Mouse (Mus musculus): ENCODE results near the gene Dcbld1.
A peak's percentile ranks its signal among the peaks of the same experiment; 100 is the strongest.

Dcbld1 gene

GRCm38 (mm10) chr10:52233301-52233968 lies at the start of gene Dcbld1:
Gene Dcbld1 (plus strand): TSS chr10:52233619.
- DNase-seq: peak; percentile 84

GRCm38 (mm10) chr10:52185900-52186299 lies 47.5 kb upstream of the Dcbld1 start:
- no peak for DNase-seq

DNA sequence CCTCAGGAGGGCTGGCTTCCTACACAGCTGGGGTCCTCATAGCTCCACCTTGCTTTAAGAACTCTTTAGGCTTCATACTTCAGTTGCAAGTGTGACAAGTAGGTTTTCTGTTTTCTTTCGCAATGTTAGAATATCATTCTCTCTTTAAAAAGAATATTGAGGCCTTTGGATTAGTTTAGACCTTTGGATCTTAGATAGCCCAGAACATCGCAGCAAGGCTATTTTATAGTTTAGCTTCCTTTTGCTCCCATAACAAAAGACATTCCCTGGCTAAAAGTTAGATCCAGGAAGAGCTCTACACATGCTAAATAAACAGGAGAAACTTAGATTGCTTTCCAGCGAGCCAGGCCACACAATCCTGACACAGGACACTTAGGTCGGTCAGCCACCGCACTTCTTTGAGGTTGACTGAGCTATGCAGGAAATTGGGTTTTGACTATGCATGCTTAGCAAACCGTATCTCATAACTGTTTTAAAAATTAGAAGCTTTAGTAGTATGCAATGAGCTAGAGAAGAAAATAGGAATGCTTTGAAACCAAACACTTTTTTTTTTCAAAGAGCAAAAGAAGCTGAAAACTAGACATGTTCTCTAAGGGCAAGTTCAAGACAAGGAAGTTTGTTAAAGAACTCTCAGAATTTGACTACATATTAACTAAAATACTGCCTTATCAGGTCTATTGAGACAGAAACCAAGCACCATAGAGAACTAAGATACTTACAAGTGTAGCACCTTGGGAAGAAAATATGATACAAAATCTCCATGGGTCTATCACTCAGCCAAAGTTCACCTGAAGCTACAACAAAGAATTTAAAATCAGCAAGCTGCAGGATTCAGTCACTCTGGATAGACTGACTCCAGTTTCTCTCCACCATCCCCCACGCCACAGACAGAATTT lies 38.2 kb upstream of the Dcbld1 start, which contains the start of gene Ros1:
TSS of gene Ros1 (minus strand) at position 288 of the 896 bp plus-strand sequence.
- no peak for DNase-seq

- no peak for DNase-seq
Measured at GRCm38 (mm10) chr10:52204006-52204405, 29.4 kb upstream of the Dcbld1 start.

DNA sequence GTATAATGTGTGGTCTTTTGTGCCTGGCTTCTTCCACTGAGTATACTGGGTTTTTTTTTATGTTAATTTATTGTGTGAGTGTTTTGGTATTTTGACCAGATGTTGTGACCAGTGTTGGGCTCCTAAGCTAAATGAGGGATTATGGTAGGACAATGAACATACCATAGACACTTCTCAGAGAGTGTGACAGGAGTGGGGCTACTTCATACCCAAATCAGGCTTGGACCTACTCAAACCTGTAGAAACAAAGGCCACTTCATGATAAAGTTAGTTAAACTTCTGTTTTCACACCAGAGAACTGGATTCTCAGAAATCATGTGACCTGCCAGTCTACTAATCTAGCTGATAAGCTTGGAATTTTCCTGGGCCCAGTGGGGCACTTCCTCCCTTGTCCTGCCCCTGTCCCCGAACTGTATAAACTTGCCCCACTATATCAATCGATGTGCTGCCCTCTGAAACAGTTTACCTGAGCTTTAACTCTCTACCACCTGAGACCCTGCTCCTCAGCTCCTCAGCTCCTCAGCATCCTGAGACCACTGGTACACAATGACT lies 18.1 kb upstream of the Dcbld1 start:
- DNase-seq: no peak

GRCm38 (mm10) chr10:52216797-52217563 lies 16.4 kb upstream of the Dcbld1 start:
- DNase-seq: peak; percentile 69

DNA sequence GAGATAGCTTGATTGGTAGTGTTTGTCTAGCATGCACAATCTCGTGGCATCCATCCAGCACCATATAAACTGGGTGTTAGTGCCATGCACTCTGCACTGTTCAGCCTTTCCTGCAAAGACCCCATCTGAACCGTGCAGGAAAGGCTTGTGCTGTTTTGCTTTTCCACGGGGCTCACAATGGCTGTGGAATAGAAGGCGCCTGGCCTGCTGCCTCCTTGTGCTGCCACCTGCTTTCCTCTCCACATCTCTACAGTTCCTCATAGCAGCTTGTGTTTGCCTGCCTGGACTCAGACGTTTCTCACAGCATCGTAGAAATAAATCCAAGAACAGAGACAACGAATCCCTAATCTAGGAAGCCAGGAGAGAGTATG lies 15.9 kb upstream of the Dcbld1 start:
- DNase-seq: no peak

DNA sequence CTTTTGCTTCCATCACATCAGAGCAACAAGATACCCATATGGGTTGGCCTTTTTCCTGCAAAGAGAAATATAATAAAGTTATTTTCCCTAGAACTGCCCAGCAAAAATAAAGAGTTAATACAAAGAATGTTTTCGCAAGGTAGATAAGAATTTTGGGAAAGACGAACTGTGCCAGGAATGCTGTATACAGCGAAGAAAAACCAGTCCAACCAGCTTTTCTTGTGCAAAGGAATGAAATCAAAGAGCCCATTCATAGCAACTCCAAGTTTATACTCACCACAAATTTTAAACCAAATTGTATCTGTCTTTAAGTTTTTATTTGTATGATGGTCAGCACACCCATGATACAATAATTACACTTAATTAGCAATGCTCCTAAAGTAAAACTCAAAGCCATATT lies 13.8 kb upstream of the Dcbld1 start:
- no peak for DNase-seq

DNA sequence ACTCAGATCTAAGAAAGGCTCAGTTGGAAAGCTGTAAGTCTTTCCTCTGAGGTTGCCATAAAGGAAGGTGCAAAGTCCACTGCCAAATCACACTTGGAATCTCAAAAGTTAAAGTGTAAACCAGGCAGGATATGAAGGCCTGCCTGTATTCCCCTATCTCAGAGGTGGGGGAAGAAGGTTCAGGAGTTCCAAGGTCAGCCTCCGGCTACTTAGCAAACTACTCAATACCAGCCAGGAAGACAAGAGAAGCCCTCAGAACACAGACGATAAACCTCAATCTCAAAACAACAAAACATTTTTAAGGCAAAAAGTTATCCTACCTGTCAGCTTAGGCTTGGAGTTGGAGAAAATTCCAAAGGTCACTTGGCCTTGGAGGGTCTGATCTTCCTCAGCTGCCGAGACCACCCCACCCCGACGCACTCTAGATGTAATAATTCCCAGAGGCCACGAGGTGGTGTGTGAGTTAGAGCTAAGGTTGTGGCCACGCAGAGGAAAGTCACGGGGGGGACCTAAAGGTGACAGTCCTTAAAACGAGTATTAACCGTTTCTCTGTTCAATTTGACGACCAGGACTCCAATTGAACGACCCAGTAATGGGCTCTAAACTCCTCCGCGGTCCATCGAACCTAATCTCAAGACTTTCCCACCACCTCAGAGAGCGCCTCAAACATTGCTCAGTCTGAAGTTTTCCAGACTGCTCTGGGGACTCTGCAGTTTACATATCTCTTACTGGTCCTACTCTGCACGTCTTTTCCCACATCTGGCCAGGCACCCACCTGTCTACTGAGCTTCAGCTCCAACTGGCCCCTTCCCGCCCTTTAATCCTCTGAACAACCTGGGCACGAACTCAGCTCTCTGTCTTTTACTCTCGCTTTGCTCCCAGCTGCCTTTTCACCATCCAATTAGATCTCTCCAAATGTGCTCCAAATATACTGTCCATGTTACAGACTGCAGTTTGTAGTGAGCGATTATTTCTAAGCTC lies 933 bp upstream of the Dcbld1 start:
- peak; percentile 60 for DNase-seq

- peak; percentile 68 for DNase-seq
Measured at GRCm38 (mm10) chr10:52233969-52234653, 692 bp downstream of the Dcbld1 start.

GRCm38 (mm10) chr10:52234654-52234981 lies 1.2 kb downstream of the Dcbld1 start:
- DNase-seq: peak; percentile 10

DNA sequence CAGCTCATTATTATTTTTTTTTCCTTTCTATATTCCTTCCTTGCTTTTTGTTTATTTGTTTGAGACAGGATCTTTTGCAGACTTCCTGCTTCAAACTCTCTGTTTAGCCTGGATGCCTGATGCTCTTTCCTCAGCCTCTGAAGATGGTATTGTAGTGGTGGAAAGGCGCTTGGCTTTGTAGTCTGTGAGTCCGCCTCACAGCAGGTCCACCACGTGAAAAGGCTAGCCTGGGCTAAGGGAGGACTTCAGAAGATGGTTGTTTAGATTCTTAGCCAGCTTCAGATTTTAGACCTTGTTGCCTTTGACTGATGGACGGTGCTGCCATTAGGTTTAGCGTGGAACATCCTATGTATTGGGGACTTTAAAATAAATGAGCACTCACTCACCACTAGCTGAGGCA lies 2.0 kb downstream of the Dcbld1 start:
- DNase-seq: no peak

DNA sequence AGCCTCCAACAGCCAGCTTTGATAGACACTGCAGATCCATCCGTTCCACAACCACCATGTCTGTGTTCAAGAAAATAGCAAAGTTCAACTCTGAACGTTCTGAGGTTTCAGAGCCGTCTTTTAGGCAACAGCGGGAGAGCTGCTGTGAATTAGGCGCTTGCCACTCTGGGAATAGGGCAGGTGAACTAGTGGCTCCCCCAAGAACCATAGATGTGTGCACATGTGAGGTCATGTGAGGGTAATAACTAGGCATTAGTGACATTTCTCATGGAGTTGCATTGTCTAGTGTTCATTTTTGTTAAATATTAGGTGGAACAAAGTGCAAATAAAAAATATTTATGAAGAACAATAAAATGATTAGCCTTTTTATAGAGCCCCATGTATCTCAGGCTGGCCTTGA lies 8.6 kb downstream of the Dcbld1 start:
- no peak for DNase-seq

- no peak for DNase-seq
Measured at GRCm38 (mm10) chr10:52242680-52243323, 9.4 kb downstream of the Dcbld1 start.

- no peak for DNase-seq
Measured at GRCm38 (mm10) chr10:52246207-52246606, 12.8 kb downstream of the Dcbld1 start.

DNA sequence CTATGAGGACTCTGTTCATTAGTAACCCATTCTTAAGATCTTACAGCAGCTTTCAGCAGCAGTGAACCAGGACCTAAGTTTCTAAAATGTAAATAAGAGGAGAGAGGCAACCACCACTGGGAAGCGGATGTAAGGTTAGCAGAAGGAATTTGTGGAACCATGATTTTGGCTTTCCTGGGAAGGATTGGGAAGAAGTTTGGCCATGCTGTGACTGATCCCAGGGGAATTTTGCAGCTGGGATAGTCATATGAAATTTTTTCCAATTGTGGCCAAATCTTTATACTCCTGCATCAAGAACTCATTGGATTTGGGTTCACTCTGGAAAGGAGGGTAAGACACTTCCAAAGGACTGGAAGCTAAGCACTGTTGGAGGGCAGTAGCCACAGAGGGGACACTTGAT lies 18.8 kb downstream of the Dcbld1 start:
- DNase-seq: no peak

- no peak for DNase-seq
Measured at GRCm38 (mm10) chr10:52253426-52253825, 20.0 kb downstream of the Dcbld1 start.

DNA sequence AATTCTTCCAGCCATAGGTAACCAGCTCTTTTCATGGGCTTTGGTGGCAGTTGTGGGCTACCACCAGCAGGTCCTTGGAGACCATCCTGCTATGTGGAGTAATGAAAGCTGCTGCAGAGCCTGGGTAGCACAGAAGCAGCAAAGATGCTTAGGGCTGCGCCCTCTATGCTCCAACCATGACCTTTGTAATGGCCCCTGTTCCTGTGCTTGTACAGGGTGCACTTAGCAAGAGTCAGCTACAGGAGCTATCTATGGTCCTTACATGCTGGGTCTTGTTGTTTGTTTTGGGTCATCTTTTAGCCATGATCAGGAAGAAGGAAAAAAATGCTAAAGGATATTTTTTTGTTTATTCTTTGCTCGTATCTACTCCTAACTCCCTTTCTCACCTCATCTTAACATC lies 24.3 kb downstream of the Dcbld1 start:
- no peak for DNase-seq

DNA sequence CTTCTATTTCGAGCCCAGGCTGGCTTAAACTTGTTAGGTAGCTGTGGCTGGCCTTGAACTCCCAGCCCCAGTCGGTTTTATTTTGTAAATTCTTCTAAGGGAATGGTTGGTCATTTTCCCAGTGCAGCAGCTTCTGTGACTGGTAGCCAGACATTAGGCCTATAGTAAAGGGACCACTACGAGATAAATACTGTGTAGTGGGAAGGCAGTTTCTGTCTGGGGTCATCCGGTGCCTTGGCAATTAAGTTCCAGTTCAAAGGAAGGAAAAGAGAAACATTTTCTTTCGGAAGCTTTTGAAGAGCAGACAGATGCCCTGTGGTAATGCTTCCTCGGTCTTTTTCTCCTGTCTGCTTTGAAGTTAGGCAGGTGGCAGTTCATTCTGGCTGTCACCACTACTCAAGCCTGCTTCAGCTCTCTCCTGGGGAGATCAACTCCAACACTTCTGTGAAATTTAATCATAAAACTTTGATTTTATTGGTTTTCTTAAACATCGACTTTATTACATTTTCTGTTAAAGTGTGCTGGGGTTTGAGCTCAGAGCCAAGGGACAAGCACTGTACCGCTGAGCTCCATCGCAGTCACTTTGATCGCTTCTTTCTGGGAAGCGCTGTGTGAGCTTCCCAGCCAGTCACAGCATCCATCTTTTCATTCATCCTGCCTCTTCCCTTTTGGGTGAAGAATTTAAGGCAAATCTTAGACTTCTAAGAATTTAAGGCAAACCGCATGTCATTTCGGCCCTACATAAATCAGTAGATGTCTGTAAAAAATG lies 24.9 kb downstream of the Dcbld1 start:
- no peak for DNase-seq

- DNase-seq: no peak
Measured at GRCm38 (mm10) chr10:52260209-52260608, 26.8 kb downstream of the Dcbld1 start.
